In the genomic region with DNA sequence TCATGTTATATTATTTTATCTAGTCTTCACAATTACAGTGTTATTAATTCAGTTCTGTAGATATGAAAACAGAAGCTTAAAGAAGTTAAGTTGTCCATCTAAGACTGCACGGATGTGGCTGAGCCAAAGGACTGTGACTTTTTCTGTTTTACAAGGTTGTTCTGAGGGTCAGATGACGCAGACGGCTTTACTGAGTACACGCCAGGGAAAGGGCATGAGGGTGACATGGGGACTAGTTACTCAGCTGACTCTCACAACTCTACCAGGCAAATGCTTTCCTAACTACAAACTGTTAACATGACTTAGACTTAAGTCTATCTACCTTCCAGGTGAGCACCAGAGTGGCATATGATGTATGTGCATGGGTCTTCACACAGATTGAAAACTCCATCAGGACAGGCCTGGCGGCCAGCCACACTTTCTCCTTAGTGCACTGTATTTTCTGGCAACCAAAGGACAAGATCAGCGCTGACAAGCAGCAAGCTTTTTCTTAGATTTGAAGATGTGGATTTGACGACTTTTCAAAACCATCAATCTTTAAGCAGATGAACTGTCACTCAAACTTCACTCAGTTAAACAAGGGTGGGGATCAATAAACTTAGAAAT, we compare ENCODE assay signal across 31 mouse cellular contexts. TPM values are rescaled to one million over a fixed set of nuclear protein-coding genes. Genes with fewer than 3 reads are reported as not detected.
"Had no signal": no experiment of that assay in that cellular context is flagged by ENCODE, and none has a peak within 500 bp of the region (broad histone marks: within the 10 kb centered on the region; RNA-seq: fewer than 3 reads in every experiment).

No protein-coding gene starts in this region.

- H3K36me3 ChIP-seq: limb, embryonic 12.5 days; limb, embryonic 15.5 days; lung, embryonic 15.5 days; midbrain, embryonic 13.5 days had no signal

- H3K4me1 ChIP-seq: limb, embryonic 12.5 days; limb, embryonic 15.5 days; lung, embryonic 15.5 days; megakaryocyte, embryonic 14.5 days; midbrain, embryonic 10.5 days; midbrain, embryonic 13.5 days; neural tube, embryonic 13.5 days had no signal

- H3K9ac ChIP-seq: limb, embryonic 12.5 days; limb, embryonic 15.5 days; liver, embryonic 14.5 days; lung, embryonic 15.5 days; midbrain, embryonic 13.5 days; neural tube, embryonic 13.5 days had no signal

- H3K4me3 ChIP-seq: layer of hippocampus, adult 2 months; limb, embryonic 12.5 days; limb, embryonic 15.5 days; lung, embryonic 15.5 days; megakaryocyte, embryonic 14.5 days; midbrain, embryonic 10.5 days; midbrain, embryonic 13.5 days; myocyte; neural tube, embryonic 13.5 days had no signal

- ATAC-seq: midbrain, embryonic 13.5 days; midbrain, embryonic 16.5 days had no signal

- H3K27me3 ChIP-seq: limb, embryonic 12.5 days; limb, embryonic 15.5 days; lung, embryonic 15.5 days; megakaryocyte, embryonic 14.5 days; midbrain, embryonic 13.5 days; neural tube, embryonic 13.5 days had no signal

- H3K27ac ChIP-seq: kidney, postnatal 0 days; layer of hippocampus, adult 2 months; limb, embryonic 12.5 days; limb, embryonic 15.5 days; liver, embryonic 14.5 days; lung, embryonic 15.5 days; midbrain, embryonic 10.5 days; midbrain, embryonic 13.5 days; neural tube, embryonic 13.5 days had no signal

- H3K9me3 ChIP-seq: limb, embryonic 12.5 days; limb, embryonic 15.5 days; lung, embryonic 15.5 days; megakaryocyte, embryonic 14.5 days; midbrain, embryonic 10.5 days; midbrain, embryonic 13.5 days; neural tube, embryonic 13.5 days had no signal

- H3K4me2 ChIP-seq: limb, embryonic 12.5 days; limb, embryonic 15.5 days; liver, embryonic 11.5 days; lung, embryonic 15.5 days; midbrain, embryonic 13.5 days; neural tube, embryonic 13.5 days had no signal

- DNase-seq: kidney, adult 9 months; kidney, postnatal 25 days; layer of hippocampus, adult 9-11 months; lung, adult 18-20 months; lung, postnatal 10 days; lung, postnatal 36 days; retina, postnatal 1 day; thymus, adult 2 months; thymus, postnatal 14 days; thymus, postnatal 4 days had no signal

RNA-seq across cellular contexts. Expression of gene Gm12117, which starts 42.6 kb away (rescaled TPM):
- total RNA-seq: layer of hippocampus, postnatal 25 days; left cerebral cortex, postnatal 36 days; monocyte, adult 5-6 weeks; neutrophil, adult 5-6 weeks had no signal
- polyA plus RNA-seq: kidney, postnatal 0 days; limb, embryonic 15.5 days; liver, embryonic 11.5 days; liver, embryonic 14.5 days; lung, embryonic 15.5 days; midbrain, embryonic 10.5 days; midbrain, embryonic 13.5 days; midbrain, embryonic 16.5 days; myocyte; neural tube, embryonic 13.5 days; small intestine, adult 2 months; spleen, adult 2 months; stomach, embryonic 16.5 days; testis, adult 2 months; thymus, adult 2 months had no signal
